Mouse (Mus musculus) kidney, adult 18-20 months (tissue): ENCODE data around the gene Bag6.

ENCODE experiments used
- DNase-seq: peaks from one replicate; pipeline ENCODE4 v3.0.0; 2021

Gene Bag6

GRCm38 (mm10) chr17:35134801-35135590 lies at the start of gene Bag6:
Gene Bag6, plus strand, starts transcription at chr17:35135178.
- peak; percentile 97 for DNase-seq

- DNase-seq = no peak
Measured at GRCm38 (mm10) chr17:35085208-35085865, 49.6 kb upstream of the Bag6 start, which contains the start of gene Ly6g6f. Gene Ly6g6f, minus strand, starts transcription at chr17:35085610.

DNA sequence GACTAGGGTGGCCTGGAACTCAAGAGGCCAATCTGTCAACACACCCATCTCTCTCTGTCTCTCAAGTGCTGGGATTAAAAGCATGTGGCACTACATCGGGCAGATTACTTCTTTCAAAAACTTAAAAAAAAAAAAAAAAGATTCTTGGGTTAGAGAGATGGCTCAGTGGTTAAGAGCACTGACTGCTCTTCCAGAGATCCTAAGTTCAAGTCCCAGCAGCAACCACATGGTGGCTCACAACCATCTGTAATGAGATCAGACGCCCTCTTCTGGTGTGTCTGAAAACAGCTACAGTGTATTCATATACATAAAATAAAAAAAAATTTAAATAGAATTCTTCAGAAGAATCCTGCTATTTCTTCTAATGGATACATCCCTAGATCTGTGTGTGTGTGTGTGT lies 46.8 kb upstream of the Bag6 start:
- no peak for DNase-seq

DNA sequence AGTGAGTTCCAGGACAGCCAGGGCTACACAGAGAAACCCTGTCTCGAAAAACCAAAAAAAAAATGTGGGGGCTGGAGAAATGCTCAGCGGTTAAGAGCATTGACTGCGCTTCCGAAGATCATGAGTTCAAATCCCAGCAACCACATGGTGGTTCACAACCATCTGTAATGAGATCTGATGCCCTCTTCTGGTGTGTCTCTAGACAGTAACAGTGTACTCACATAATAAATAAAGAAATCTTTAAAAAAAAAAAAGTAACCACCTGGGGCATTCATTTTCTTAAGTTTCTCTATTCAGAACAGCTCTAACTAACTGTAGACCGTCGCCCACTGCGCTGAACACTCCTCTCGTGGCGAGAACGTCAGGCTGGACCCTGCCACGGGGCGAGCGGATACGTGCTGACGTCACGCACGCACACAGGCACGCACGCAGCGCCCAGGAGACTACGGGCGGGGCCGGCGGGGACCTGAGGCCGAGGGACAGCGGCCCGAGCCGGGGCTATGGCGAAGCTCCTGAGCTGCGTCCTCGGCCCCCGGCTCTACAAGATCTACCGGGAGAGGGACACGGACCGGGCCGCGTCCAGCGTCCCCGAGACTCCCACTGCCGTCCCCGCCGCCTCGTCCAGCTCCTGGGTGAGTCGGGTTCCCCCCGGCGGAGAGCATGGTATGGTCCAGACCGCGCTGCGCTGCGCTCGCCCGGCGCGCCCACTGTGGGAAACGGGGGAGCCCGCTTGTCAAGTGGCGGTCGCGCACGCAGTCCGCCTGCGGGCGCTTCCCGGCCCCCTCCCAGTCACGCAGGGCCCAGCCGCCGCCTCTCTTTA lies 45.9 kb upstream of the Bag6 start, which contains the start of gene Abhd16a:
Gene Abhd16a, plus strand, starts transcription at position 439 of the 820 bp plus-strand sequence.
- peak; percentile 97 for DNase-seq

DNA sequence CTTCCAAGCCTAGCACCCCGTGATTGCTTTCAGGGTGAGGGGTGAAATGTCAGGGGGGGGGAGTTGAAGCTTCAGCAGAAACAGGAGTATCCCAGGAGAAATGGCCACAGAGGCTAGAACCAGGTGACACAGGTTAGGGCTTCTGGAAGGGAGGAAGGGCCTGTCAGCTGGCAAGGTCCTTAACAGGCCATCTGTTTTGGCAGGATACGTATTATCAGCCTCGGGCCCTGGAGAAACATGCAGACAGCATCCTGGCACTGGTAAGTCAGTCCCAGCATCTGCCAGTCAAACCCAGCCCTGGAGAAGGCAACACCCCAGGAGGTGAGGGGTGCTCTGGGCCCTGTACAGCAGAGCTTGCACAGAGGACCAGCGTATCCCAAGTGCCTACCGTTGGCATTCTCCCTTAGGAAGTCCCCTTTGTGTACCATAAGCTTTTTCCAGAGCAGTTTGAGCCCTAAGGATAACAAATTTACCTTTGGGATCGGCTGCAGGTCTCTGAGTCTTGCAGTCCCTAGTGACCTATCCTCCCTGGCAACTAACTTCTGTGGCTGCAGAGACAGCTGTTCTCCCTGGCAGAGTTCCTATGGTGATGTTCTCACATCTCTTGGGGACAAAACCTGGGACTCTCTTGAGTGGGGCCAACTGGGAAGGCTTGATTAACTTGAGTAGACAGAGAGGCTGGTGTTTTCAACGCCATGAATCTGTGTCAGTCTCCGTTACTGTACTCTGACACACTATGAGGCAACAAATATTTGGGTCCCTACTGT lies 44.6 kb upstream of the Bag6 start:
- DNase-seq = peak; percentile 9

DNA sequence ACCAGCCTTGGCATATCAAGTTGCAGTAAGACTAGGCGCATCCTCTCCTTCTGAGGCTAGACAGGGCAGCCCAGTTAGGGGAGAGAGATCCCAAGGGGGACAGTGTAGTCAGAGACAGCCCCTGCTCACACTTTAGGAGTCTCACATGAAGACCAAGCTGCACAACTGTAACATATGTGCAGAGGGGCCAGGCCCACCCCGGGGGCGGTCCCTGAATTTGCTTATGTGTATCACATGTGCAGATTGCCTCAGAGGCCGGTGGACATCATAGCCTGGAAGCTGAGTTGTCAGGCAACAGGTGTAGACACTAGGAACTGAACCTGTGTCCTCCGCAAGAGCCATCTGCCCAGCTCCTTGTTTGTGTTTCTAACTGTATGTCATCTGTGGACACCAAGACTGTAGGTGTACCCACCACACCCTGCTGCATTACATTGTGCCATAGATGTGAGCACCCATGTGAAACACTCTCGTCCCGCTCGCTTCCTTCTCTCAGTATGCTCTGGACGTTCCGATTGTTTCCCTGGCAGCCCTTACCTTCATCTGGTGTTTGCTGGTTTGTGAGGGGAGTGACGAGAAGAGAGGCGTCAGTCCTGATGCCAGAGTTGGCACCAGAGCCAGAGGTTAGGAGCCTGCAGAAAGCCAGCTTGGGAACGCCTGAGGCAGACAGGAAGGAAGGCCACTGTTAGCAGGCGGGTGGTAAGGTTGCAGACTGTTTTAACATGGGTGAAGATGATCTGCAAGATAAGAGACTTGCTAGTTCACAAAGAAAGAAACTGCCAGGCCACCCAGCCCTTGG lies 42.4 kb upstream of the Bag6 start:
- DNase-seq = no peak

GRCm38 (mm10) chr17:35094475-35095365 lies 40.3 kb upstream of the Bag6 start:
- no peak for DNase-seq

- DNase-seq = no peak
Measured at GRCm38 (mm10) chr17:35096597-35096996, 38.4 kb upstream of the Bag6 start.

- peak; percentile 26 for DNase-seq
Measured at GRCm38 (mm10) chr17:35097164-35097655, 37.8 kb upstream of the Bag6 start.

DNA sequence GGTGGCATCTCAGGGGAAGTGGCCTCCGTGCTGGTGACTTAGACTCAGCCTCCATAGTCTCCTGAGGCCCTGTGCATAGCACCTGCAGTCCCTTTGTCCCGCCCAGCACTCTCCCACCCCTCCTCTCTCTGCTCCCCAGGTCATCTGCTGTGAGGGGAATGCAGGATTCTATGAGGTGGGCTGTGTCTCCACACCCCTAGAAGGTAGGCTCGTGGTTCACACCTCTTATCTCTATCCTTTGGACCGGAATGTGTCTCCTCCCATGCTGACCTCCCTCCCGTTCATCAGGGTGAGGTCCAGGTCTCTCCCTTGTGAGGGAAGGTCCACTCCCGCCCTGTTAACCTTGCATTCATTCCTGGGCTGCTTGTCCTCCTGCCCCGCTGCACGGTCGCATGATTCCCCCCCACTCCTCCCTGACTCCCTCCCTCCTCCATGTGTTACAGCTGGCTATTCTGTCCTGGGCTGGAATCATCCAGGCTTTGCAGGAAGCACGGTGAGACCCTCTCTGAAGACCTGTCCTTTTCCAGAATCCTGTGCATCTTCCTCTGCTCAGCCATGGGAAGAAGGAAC lies 34.7 kb upstream of the Bag6 start:
- no peak for DNase-seq

DNA sequence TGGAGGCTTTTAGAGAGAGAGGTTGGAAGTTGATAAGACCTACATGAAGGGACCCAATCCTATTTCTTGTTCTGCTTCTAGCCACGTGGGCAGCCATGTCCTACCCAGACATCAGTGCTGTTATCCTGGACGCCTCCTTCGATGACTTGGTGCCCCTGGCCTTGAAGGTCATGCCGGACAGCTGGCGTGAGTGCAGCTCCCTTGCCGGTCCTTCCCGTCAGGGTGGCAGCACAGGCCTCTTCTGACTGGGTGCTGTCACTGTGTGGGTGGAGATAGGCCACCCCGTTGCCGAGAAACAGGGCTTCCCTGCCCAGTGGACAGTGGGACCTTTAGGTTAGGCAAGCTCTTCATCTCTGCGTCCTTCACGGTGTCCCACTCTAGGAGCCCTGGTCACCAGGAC lies 33.8 kb upstream of the Bag6 start:
- DNase-seq = no peak

DNA sequence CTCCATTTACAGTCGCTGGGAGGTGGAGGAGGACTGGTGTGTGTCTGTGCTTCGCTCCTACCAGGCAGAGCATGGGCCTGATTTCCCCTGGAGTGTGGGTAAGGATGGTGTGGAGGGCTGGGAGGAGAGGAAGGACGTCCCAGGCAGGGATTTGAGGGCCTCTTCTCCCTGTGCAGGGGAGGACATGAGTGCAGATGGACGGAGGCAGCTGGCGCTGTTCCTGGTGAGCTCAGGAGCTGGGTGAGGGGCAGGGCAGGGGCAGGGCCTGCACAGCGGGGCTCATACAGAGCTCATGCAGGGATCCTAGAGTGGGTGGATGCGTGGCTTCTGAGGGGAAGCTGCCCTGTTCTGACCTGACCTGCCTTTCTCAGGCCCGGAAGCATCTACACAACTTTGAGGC lies 32.7 kb upstream of the Bag6 start:
- DNase-seq = no peak

GRCm38 (mm10) chr17:35103221-35103690 lies 31.7 kb upstream of the Bag6 start:
- peak; percentile 65 for DNase-seq

GRCm38 (mm10) chr17:35104079-35104478 lies 30.9 kb upstream of the Bag6 start:
- no peak for DNase-seq

DNA sequence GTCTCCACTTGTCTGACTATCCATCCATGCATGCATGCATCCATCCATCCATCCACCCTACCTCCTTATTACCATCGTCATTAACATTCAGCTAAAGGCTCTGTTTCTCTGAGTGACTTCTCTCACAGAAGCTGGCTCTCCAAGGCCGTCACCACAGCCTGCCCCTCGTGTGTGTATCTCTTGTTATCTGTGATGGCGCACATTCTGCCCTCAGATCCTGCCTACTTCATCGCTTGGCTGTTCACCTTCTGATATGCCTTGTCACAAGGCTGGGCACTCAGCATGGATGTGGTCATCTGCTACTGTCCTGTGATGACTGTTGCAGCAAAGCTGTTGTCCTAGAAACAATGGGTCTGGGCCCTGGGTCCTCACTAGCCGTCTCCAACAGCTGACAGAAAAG lies 30.2 kb upstream of the Bag6 start:
- DNase-seq = no peak

- DNase-seq = peak; percentile 54
Measured at GRCm38 (mm10) chr17:35105740-35106389, 29.1 kb upstream of the Bag6 start.

DNA sequence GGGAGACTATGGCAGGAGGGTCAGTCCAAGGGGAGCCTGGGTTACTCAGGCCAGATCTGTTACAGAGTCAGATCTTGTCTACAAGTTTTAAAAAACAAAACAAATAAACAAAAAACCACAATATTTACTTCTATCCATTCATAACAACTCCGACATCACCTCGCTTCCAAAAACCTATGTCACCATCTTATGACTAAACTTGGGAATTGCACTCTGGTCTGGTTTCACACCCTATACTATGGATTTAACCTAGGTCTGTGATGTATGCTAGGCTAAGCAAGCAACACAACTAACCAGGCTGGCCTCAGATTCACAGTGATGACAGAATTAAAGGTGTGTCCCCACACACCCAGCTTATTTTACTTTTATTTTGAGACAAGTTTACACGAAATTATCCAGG lies 28.5 kb upstream of the Bag6 start:
- no peak for DNase-seq

GRCm38 (mm10) chr17:35108097-35108496 lies 26.9 kb upstream of the Bag6 start, which contains the start of gene Ly6g5c:
Gene Ly6g5c, plus strand, starts transcription at chr17:35108279.
- DNase-seq = no peak

GRCm38 (mm10) chr17:35111774-35112173 lies 23.2 kb upstream of the Bag6 start:
- DNase-seq = no peak
